Mouse (Mus musculus): ENCODE data around the gene Map1a. TPM values are rescaled to one million over a fixed set of nuclear protein-coding genes. Genes with fewer than 3 reads are reported as not detected.

Gene Map1a
- total RNA-seq (2021): 100 to 1,000 TPM; 595 to 602 TPM
- long read RNA-seq, full-length matches to known transcripts: 5 of 117 reads
- long read RNA-seq, partial matches to known transcripts: 76 of 117 reads
- long read RNA-seq, other reads (novel, unspliced or antisense): 36 of 117 reads

DNA sequence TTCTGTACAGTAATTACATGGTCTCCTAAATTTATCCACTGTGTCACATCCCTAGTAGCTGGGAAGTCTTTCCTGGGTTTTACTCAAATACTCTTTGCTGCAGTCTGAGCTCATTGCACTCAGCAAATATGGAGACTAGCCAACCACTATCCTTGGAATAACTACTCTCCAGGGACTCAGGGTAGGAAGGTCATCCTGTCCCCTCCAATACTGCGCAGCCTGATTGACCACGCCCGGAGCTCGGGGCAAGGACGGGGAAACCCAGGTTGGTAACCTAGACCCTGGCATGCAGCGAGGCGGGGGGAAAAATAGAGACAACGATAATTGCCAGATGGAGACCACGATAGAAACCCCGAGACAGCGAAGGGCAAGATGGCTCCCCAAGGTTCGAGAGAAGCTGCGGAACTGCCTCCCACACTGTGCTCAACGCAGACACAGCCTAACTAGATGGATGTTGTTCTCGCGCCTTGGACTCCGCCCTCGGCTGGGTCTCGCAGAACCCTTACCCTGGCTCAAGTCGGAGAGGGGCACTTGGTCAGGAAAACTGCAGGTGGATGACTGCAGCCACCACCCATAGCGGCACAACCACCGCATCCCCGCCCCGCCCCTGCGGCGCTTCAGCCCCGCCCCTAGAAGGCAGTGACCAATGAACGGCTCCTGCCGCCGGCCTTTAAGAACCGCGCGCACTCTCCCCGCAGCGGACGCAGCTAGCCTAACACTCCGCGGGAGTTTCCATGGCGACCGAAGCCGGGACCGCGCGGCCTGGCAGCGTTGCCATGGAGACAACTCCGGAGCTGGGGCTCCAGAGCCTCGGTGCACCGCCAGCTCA, at the start of gene Map1a:
Gene Map1a (plus strand): TSS at position 700 of the 829 bp plus-strand sequence.
- DNase-seq (ENCODE audit: low spot score in 2 of 2): peak; percentile 97 to 99

DNA sequence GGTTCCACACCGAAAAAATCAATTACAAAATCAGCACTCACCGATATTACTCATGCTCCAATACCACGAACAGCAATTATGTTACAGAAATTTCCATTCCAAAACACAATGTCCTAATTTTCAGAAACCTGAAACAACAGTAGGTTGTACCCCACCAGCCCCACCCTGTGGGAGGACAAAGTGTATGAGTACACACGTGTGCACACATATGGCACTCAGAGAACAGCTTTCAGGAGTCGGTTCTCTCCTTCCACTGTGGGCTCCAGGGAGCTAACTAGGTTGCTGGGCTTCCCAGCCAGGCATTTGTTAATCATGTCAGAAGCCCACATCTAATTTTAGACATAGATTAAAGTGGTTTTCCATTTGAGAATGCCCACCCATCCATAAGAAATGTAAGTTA, 45.3 kb upstream of the Map1a start:
- DNase-seq (ENCODE audit: low spot score in 2 of 2): peak; percentile 40 to 73

DNA sequence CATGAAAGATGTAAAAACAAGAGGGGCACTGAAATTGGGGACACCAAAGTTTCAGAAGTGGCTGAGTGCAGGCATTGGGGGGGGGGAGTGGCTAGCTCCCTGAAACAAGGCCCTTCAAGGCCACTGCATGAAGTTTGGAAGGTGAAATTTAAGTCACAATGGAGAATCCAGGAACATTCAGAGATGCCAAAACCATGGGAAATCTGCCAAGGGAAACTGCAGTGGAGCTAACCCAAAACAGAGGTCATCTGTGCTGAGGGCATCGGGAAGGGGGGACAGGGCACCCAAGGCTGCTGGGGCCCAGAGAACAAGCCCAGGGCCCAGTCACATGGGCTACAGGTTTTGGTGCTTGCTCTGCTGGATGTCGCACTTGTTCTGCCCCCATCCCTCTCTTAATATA, 39.6 kb upstream of the Map1a start:
- DNase-seq (ENCODE audit: low spot score in 2 of 2): no peak

DNA sequence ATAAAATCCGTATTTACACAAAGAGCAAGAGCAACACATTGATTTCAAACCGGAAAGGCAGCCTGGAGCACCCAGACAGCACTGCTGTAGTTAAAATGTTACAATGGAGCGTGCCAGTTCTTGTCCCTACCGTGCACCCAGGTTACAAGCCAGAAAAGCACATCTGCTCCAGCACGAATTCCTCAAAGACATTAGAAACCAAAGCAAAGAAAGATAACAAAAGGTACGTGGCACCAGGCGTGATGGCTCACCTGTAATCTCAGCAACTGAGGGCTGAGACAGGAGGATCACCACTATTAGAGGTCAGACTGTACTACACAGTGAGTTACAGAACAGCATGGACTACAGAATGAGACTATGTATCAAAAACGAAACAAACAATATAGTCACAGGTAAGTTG, 21.0 kb upstream of the Map1a start:
- DNase-seq (ENCODE audit: low spot score in 2 of 2): no peak

GRCm38 (mm10) chr2:121270521-121271235, 18.7 kb upstream of the Map1a start:
- DNase-seq (ENCODE audit: low spot score in 2 of 2): no peak

- DNase-seq (ENCODE audit: low spot score in 2 of 2): peak; percentile 94 to 98
Observed at GRCm38 (mm10) chr2:121271236-121271927, 18.0 kb upstream of the Map1a start, which contains the start of gene Trp53bp1. Trp53bp1 (minus strand) TSS chr2:121271407.

GRCm38 (mm10) chr2:121271928-121272516, 17.4 kb upstream of the Map1a start:
- peak in 1 of 2 experiments; percentile 13 for DNase-seq (ENCODE audit: low spot score in 2 of 2)

DNA sequence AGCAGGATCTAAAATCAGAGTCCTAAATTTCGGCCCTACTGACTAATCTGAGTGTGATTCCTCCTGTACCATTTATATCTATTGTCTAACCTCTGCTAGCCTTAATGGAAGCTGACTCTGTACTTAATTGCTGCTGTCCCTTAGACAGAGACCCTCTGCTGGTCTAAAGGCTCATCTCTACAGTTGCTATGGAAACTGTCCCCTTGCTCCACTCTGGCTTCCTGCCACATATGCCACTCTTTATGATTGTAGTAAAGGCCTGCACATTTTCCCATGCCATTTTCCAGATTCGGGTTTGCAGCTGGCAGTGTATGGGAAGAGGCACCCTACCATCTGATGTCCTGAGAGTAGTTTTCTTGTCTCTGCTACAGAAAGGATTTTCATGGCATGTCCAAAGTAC, 1.6 kb upstream of the Map1a start:
- DNase-seq (ENCODE audit: low spot score in 2 of 2): no peak

DNA sequence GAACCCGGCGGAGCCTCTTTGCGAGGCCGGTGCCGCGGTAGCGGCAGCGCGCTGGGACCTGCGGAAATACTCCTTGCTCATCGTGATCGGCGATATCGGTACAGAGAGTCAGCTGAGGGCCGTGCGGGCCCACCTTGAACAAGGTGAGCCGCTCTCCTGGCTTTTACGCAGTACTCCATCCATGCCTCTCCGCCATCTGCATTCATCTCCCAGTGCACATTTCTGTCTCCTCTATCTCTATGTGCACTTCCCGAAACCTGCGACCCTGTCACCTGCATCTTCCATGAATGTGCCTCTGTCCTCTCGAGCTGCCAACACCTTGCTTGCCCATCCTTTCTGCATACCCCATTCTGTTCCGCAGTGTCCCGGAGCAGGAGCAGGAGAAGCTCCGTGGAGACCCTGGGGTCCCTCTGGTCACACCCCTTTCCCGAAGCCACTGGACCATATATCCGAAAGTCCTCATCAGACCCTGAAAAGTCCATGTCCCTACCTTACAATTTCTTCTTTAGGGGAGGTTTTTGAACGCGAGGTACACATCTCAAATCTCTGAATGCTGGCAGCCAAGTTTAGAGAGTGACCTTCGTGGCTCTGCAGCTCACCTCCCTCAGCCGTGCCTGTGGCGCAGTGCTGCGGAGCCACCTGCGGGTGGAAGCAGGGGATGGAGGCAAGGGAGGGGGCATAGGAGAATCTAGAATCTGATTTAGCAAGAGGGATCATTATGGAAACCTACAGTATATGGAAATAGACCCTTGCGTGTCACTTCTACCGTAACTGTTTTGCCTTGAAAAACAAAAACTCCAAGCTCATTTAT, 535 bp downstream of the Map1a start:
- DNase-seq (ENCODE audit: low spot score in 2 of 2): peak in 1 of 2 experiments; percentile 23

GRCm38 (mm10) chr2:121292316-121293013, 3.1 kb downstream of the Map1a start:
- no peak for DNase-seq (ENCODE audit: low spot score in 2 of 2)

- peak in 1 of 2 experiments; percentile 19 for DNase-seq (ENCODE audit: low spot score in 2 of 2)
Observed at GRCm38 (mm10) chr2:121294182-121294581, 4.8 kb downstream of the Map1a start.

DNA sequence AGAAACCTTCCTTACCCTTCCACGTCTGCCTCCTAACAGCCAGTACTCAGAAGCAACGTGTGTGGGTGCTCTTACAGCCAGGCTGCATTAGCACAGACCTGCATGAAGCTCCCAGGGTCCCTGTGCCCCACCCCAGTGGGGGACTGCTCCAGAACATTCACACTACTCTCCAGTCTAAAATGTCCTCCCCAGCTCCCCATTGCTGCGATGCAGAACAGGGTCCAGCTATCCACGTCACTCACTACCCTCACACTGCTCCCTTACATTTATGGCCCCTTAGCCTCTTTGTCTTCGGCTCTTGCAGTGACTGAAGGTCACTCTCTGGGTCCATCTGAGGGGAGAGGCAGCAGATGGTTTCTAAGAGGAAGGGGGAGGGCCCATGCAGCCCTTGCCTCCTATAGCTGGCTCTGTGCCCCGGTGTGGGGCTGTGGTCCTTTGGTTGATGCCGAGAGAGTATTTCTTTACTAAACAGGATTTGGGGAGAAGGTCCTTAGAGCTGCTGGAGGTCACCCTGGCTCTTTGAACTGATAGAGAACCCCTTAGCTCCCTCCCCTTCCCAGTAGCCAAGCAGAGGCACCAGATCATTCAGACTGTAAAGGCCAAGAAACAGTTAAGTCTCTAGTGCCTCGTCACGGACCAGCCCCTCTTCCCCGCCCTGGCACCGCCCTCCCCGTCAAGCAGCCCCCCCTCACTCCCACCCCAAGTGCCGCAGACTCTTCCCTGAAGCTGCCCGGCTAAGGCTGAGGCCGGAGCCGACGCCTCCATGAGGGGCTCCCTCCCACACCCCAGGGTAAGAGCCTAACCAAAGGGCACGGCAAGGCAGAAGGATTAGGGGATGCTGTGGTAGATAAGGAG, 5.6 kb downstream of the Map1a start:
- DNase-seq (ENCODE audit: low spot score in 2 of 2): peak; percentile 70 to 82

DNA sequence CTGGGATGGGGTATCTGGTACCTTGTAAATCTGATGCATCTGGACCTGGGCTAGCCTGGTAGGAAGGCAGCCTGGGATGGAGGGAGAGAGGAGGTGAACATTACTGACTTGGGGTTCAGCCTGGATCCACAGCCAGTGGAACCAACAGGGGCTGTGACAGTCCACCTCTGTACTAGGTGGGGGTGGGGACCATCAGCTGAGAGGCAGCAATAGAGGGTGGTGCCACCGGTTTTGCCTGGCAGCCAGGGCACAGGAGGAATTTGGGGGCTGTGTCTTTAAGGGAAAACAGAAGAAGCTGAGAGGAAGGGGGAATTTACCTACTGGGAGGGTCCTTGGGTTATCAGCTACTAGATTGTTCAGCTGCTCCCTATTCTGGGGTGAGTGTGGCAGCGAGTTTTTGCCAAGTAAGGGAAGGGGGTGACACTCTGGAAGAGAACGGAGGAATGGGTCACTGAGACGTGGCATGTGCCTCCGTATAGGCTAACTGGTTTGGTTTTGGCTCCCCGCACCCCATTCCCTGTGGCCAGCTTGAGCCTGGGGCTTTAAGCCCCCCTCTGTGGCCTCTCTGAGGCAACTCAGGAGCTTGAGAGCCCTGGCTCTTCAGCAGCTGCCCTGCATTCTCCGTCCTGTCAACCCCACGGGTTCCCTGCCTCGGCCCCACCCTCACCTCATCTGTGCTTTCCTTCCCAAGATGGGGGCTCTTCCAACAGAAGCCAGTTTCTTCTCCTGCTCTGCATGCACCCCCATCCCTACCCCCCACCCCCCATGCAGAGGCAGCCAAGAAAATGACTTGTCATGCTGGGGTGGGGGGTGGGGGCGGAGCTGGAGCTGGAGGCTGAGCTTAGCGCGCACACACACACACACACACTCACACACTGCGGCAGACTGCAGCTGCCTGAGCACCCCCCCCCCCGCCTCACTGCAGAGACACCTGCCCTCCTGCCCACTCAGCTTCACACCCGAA, 6.5 kb downstream of the Map1a start:
- peak in 1 of 2 experiments; percentile 77 for DNase-seq (ENCODE audit: low spot score in 2 of 2)

DNA sequence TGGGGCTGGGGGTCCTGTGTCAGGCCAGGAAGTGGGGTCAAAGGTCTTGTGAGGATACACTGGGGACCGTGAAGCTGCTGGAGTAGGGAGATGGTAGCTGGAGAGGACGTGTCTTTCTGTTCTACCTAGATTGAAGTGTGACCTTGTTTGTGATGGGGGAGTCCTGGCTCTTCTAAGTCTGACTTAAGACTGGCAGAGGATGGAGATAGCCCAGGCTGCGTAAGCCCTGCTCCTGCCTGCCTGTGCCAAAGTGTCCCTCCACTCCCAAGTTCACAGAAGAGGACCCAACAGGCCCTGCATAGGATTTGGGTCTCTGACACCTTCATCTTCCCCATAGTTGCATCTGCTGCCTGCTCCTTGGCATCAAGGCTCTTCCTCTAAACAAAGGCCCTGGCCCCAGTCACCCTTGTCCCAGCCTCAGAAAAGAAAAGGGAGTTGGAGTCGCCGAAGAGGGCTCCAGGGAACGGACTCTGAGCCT, 7.4 kb downstream of the Map1a start:
- DNase-seq (ENCODE audit: low spot score in 2 of 2): peak in 1 of 2 experiments; percentile 12

DNA sequence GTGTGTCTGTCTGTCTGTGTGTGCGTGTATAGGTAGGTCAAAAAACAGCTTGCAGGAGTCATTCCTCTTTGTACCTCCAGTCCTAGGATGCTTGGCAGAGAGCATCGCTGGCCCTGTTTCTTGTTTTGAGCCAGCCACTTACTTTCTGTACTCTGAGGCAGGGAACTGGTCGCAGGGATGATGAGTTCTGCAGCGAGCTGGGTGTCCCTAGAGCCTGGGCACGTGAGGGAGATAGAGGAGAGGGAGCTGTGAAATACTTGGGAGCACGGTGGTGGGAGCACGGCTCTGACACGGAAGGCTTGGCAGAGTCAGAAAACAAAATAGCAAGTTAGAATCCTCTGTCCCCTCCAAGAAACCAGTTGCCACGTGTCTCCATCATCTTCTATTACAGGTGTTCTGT, 8.3 kb downstream of the Map1a start:
- peak in 1 of 2 experiments; percentile 27 for DNase-seq (ENCODE audit: low spot score in 2 of 2)

DNA sequence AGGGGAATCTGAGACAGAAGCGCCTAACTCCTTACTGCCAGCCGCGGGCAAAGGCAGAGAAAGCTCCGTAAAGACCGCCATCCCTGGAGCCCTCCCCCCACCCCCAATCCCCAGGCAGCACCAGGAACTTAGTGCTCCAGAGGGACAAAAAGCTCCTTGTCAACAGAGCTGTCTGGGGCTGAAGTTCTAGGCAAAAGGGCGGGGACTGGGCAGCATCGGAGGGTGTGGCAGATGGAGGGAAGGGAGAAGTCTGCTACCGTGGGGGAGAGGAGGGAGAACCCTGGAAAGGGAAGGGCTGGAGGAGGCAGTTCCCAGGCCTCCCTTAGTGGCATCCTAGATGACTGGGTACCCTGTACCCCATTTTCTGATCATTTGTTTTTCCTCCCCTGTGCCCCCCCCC, 8.7 kb downstream of the Map1a start:
- peak in 1 of 2 experiments; percentile 39 for DNase-seq (ENCODE audit: low spot score in 2 of 2)

- peak in 1 of 2 experiments; percentile 15 for DNase-seq (ENCODE audit: low spot score in 2 of 2)
Observed at GRCm38 (mm10) chr2:121299471-121299870, 10.1 kb downstream of the Map1a start.
